Mouse (Mus musculus): ENCODE data around the gene Prtn3.
A peak's percentile ranks its signal among the peaks of the same experiment; 100 is the strongest.

Gene Prtn3

DNA sequence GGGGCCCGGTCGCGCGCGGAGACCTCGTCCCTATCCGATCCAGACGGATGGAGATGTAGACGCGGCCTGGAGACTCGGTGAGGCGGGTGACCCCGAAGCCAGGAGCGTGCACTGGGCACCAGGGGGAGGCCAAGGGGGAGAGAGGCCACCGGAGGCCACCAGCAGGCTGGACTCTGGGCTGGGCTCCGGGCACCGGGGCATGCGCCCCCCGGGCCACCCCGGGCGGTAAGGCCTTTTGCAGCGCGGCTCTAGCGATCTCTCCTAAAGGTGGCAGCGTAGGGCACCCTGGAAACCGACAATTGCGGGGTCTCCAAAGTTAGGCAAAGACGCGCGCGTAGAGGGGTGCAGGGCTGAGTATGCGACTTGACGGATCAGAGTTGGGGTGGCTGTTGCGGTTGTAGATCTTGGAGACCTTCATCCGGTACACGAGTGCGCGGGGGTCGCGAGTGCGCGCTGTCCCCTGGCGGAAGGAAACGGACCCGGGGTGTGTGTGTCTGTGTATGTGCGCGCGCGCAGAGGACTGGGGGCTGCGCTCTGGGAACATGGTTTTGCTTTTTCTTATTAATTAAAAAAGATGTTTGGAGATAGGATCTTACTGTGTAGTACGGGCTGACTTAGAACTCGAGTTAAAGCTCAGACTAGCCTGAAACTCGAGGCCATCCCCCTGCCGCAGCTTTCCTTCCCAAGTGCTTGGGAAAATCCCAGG lies 53.2 kb downstream of the Prtn3 start:
- DNase-seq (ENCODE audit: low spot score in 2 of 2): peak; percentile 39 to 44

GRCm38 (mm10) chr10:79928030-79928694 lies 53.9 kb downstream of the Prtn3 start:
- DNase-seq (ENCODE audit: low spot score in 2 of 2): no peak

DNA sequence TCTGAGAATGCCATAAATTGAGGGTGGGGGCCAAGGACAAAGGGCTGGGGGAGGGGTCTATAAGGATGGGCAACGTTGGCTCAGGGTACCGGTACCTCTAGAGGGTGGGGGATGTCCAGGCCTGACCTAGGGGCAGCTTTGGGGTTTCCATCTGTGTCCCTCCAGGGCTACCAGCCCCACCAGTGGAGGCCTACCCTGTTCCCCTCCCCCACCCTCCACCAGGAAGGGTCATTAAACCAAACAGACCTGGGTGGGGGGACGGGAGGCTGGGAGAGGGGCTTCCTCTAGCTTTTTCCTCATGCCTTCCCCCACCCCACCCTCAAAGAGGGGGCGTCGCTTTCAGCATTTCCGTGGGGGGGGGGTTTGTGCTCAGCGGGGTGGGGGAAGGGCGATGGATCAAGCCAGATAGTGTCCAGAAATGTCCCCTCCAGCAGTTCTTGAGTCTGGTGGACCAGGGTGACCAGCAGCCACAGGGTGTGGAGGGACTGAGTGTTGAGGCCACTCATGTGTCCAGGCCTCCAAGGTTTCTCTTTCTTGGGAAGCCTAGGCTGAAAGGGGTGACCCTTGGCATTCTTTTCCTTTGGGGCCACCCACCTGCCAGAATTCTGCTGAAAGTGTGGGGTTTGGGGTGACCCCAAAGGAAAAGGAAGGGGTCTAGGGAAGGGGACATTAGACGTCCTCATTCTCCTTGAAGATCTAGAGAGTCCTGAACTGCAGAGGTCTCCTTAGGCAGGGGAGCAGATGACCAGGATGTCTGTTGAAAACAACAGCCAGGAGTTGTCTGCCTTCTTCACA lies 54.8 kb downstream of the Prtn3 start:
- DNase-seq (ENCODE audit: low spot score in 2 of 2): no peak

DNA sequence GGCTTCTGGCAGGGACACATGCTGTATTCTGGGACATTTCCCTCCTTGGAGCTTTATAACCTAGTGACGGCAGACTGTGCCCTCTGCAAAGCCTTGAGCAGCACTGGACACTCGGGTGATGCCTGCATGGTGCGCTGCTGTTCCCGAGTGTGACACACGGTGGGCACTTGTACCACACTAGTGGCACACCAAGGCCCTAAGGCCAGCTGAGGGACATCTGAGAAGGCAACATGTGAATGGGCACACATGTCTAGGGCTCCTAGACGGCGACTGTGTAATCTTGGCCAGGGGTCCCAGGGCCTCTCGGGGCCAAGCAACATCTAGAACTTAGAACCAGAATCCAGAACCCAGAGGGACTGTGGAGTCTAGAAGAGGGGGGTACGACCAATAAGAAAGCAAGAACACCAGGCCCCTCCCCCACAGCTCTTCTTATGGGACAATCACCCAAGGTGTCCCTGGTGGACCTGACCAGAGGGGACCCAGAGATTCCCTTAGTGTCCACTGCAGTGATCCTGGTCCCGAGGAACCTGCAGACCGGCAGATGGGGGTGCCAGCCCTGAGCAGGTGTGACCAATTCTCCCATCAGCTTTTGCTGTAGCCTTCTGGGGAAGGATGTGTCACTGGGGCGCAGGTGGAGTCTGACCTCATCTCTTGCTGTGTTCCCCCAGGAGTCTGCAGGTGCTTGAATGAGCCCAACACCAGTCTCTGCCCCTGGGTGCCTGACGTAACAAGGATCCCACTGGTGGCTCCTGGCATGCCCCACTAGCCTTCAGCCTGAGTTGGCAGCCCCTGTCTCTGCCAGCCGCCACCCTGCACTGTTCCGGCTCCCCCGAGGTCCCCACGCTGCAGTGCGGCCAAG lies 55.9 kb downstream of the Prtn3 start:
- DNase-seq (ENCODE audit: low spot score in 2 of 2): no peak

- no peak for DNase-seq (ENCODE audit: low spot score in 2 of 2)
Measured at GRCm38 (mm10) chr10:79930826-79931186, 56.5 kb downstream of the Prtn3 start.

GRCm38 (mm10) chr10:79931797-79932196 lies 57.5 kb downstream of the Prtn3 start:
- DNase-seq (ENCODE audit: low spot score in 2 of 2): no peak

DNA sequence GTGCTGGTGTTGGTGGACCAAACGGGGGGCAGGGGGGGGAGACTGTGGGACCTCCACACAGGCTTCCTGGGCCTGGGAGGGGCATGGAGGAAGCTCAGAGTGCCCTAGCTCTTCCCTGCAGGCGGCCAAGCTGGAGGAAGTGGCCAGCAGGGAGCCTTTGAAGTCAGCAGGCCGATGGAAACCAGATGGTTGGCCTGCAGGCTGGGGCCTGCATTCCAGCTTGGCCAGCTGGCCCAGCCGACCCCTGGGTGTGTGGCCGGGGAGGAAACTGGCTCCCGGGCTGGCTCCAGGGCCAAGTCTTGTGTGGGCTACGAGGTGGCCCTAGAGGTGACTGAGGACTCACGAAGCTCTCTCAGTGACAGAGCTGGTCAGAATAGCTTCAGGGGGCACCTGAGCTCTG lies 58.5 kb downstream of the Prtn3 start:
- peak; percentile 77 to 84 for DNase-seq (ENCODE audit: low spot score in 2 of 2)
